Mouse (Mus musculus) liver, adult (tissue): ENCODE measurements around the gene Parp9.
A peak's percentile ranks its signal among the peaks of the same experiment; 100 is the strongest.

ENCODE experiments used
- GATA4 ChIP-seq: IDR thresholded peaks from 2 replicates; pipeline ENCODE4 v1.6.1; 2014; ENCODE audit warnings: mild to moderate bottlenecking, low read length; ENCODE audit not compliant: insufficient replicate concordance

The Parp9 gene

GRCm38 (mm10) chr16:35918721-35919543 lies 19.3 kb upstream of the Parp9 start:
- TF ChIP-seq GATA4, result no peak

DNA sequence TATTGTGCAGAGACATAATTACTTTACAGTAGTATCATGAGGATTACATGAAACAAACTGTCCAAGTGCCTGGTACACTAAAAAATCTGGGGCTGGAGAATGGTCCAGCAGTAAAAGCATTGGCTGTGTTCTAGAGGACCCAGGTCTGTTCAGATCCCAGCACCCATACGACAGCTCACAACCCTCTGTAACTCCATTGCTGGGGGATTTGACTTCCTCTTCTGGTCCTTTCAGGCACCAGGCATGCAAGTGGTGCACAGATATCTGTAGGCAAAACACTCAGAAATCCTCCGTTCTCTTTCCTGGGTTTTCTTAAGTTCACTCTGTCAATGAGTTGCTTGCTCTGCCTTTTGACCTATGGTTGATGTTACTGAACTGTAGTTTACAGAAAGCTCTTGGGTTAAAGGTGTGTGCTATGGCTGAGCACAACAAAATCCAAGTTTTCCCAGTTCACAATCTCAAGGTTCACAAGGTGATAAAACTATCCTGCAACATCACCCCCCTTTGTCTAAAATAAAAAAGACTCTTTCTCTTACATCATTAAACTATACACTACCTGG lies 16.5 kb upstream of the Parp9 start:
- TF ChIP-seq GATA4, result no peak

GRCm38 (mm10) chr16:35922301-35922895 lies 15.9 kb upstream of the Parp9 start:
- no peak for TF ChIP-seq GATA4

- peak; percentile 19; the same call in 1 of the 2 replicates for TF ChIP-seq GATA4
These were observed 14.6 kb upstream of the Parp9 start for GRCm38 (mm10) chr16:35923546-35924198.

GRCm38 (mm10) chr16:35924341-35924740 lies 13.9 kb upstream of the Parp9 start:
- TF ChIP-seq GATA4, result no peak

GRCm38 (mm10) chr16:35932179-35933055 lies 5.9 kb upstream of the Parp9 start:
- TF ChIP-seq GATA4, result no peak

DNA sequence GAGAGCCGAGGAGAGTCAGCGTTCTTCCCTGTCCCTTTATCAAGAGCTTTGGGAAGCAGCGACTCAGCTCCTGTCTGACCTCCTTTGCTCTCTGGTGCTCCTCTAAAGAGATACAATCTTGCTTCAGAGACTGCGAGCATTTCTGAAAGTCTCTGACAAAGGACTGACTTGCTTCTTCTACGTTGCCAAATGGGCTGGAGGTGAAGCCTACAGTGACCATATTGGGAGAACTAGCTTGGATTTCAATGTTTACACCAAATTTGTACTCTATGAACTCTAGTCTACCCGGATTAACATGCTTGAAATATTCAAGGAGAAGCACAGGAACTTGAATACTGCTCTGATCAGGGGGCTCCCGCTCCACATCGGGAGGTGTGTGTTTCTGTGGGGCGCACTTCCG lies 5.1 kb upstream of the Parp9 start:
- TF ChIP-seq GATA4, result no peak

DNA sequence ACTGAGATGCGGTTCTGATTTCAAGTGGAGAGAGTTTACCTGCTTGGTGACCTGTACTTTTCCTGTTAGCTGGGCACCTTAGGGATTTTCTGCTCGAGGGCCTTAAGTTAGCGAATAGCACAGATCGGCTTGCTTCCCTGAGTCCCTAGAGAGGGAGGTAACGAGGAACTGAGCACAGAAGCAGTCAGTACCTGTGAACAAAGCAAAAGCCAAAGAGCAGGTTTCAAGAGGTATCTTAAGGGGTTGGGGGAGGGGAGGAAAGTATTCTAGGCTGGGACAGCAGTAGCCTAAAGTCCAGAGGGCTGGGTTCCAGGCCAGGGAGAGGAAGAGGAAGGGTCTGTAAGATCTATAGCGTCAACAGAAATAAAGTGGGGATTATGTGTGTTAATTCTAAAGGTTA lies 991 bp downstream of the Parp9 start:
- TF ChIP-seq GATA4, result no peak

DNA sequence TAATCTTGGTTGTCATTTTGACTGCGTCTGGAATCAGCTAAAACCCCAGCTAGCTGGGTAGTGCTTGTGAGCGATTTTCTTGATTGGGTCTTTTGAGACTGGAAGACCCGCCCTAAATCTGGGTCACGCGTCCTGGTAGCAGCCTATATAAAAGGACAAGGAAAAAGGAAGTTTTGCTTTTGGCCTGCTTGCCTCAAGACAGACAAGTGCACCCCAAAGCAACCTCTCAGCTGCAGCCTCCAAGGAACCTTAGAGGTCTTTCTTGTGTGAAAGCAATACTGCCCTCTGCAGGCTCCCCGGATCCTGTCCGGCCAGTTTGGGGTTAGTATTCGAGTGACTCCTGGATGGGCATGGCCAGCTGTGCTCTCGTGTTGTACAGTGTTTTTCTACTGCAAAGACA lies 1.4 kb downstream of the Parp9 start:
- no peak for TF ChIP-seq GATA4

DNA sequence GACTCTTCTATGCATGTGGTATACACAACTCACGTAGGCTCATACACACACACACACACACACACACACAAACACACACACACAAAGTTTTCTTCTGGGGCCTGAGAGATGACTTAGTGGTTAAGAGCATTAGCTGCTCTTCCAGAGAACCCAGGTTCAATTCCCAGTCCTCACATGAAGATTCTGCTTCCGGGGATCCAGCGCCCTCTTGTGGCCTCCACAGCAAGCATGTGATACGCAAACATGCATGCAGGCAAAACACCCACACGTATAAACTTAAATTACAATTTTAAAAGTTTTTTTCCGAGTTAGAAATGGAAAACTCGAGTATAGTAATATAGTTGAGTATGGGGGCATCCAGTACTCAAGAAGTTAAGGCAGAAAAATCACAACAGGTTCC lies 3.1 kb downstream of the Parp9 start:
- TF ChIP-seq GATA4, result no peak

- TF ChIP-seq GATA4, result no peak
These were observed 11.0 kb downstream of the Parp9 start for GRCm38 (mm10) chr16:35949264-35949663.

GRCm38 (mm10) chr16:35951216-35951615 lies 12.9 kb downstream of the Parp9 start:
- TF ChIP-seq GATA4, result no peak

DNA sequence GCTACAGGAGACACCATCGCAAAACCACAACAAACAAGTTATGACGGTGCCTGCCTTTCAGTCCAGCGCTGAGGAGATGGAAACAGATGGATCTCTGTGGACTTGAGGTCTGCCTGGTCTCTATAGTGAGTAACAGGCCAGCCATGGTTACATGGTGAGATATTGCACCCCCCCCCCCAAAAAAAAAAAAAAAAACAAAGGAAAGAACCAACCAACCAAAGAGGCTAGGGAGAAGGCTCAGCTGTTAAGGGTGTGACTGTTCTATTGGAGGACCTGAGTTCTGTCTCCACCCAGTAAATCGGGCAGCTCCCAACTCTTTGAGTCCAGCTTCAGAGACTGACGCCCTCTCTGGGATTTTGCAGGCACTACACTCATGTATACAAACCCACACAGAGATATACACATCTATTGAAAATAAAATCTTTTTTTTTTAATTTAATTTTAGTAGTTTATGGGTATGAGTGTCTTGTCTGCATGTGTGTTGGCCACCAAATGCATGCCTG lies 14.4 kb downstream of the Parp9 start:
- no peak for TF ChIP-seq GATA4

GRCm38 (mm10) chr16:35966411-35967115 lies 28.3 kb downstream of the Parp9 start:
- TF ChIP-seq GATA4, result no peak
